Comparison of ENCODE assay signal across 8 mouse cellular contexts in genomic region chr14:53373777-53374468, GRCm38 (mm10).
DNase-seq lines count a peak whose midpoint lies in the region; ATAC-seq and TF ChIP-seq lines count a peak whose summit lies in the region.
"Not testable (repeated sequence)": the region's sequence is repeated elsewhere in the genome, so short reads cannot be mapped to it uniquely, and the experiment has no call there.

No protein-coding gene starts in this region.

- H3K4me3 ChIP-seq in liver, embryonic 12.5 days; liver, embryonic 14.5 days (ENCODE audit: insufficient read depth in 1 of 2, low read depth in 2 of 2, low read length in 2 of 2); liver, embryonic 16.5 days (ENCODE audit: low read depth, low read length): not testable (repeated sequence)

- not testable (repeated sequence) for H3K27ac ChIP-seq in liver, embryonic 12.5 days; liver, embryonic 14.5 days; liver, embryonic 16.5 days (ENCODE audit: low read length)

- not testable (repeated sequence) for H3K4me1 ChIP-seq in liver, embryonic 12.5 days; liver, embryonic 14.5 days (replicated peaks; ENCODE audit: control insufficient read depth in 2 of 2, insufficient read depth in 2 of 2, low read length in 1 of 2); liver, embryonic 16.5 days (ENCODE audit: control insufficient read depth, low read depth, low read length)

- H3K4me2 ChIP-seq in liver, embryonic 12.5 days; liver, embryonic 14.5 days (ENCODE audit: low read depth); liver, embryonic 16.5 days (ENCODE audit: low read depth, low read length): not testable (repeated sequence)

- not testable (repeated sequence) for H3K9ac ChIP-seq in liver, embryonic 12.5 days; liver, embryonic 14.5 days (replicated peaks); liver, embryonic 16.5 days (ENCODE audit: low read depth, low read length)

- not testable (repeated sequence) for TF ChIP-seq CTCF in liver, embryonic 14.5 days (IDR thresholded peaks at IDR 0.05; ENCODE audit: low read depth)

- DNase-seq in liver, embryonic 14.5 days (ENCODE audit: low read depth in 3 of 3, low spot score in 3 of 3), result not testable (repeated sequence)

- H3K9me3 ChIP-seq in liver, embryonic 12.5 days (replicated peaks); liver, embryonic 14.5 days (ENCODE audit: control insufficient read depth, low read length); liver, embryonic 16.5 days (replicated peaks; ENCODE audit: control insufficient read depth, low read length): not testable (repeated sequence)

- not testable (repeated sequence) for H3K27me3 ChIP-seq in liver, embryonic 12.5 days (replicated peaks); liver, embryonic 14.5 days (ENCODE audit: control insufficient read depth, insufficient read depth, low read length); liver, embryonic 16.5 days (ENCODE audit: control insufficient read depth, insufficient read depth, low read depth, low read length)

- ATAC-seq in CD4-positive, CD25-positive, alpha-beta regulatory T cell, adult 4 months, result peak; percentile 13
- peak; percentile 75; the same call in 1 of the 2 replicates for ATAC-seq in erythroblast, adult 5-6 weeks (replicated peaks; ENCODE audit: low FRiP score, poor library complexity, severe bottlenecking)
- peak; percentile 71 for ATAC-seq in granulocyte monocyte progenitor cell, adult 5-6 weeks (replicated peaks; ENCODE audit: poor library complexity, severe bottlenecking)
- peak; percentile 90 for ATAC-seq in liver, embryonic 12.5 days
- peak; percentile 93 for ATAC-seq in liver, embryonic 14.5 days (ENCODE audit: insufficient read depth)
- peak; percentile 84 for ATAC-seq in liver, embryonic 16.5 days (ENCODE audit: low read depth)
- ATAC-seq in megakaryocyte, adult 5-6 weeks (ENCODE audit: poor library complexity, severe bottlenecking), result peak; percentile 42; the same call in 1 of the 2 replicates
- ATAC-seq in megakaryocyte-erythroid progenitor cell, adult 5-6 weeks (replicated peaks; ENCODE audit: low FRiP score, low TSS enrichment, poor library complexity, severe bottlenecking), result peak; percentile 84

- not testable (repeated sequence) for TF ChIP-seq EP300 in liver, embryonic 14.5 days (IDR thresholded peaks at IDR 0.05; ENCODE audit: low read depth)

- not testable (repeated sequence) for H3K36me3 ChIP-seq in liver, embryonic 12.5 days; liver, embryonic 14.5 days (replicated peaks; ENCODE audit: control insufficient read depth, insufficient read depth, low read depth); liver, embryonic 16.5 days (ENCODE audit: control insufficient read depth, insufficient read depth)

- WGBS in liver, embryonic 12.5 days (ENCODE audit: insufficient replicate concordance), result 33% methylated on average over 1 of the region's 2 CpGs
- 0% methylated on average over 1 of the region's 2 CpGs for WGBS in liver, embryonic 14.5 days (ENCODE audit: insufficient replicate concordance)
- no CpG with 5 or more reads among the region's 2 CpGs for WGBS in liver, embryonic 16.5 days (ENCODE audit: insufficient replicate concordance)

Comparison
In these comparisons a context has a peak if more than half of its experiments do, and no peak if none do; other contexts are left out.
1. ATAC-seq: peak in every context shown above with its lines; median percentile 93 in liver, embryonic 14.5 days; 90 in liver, embryonic 12.5 days; 84 in liver, embryonic 16.5 days; 84 in megakaryocyte-erythroid progenitor cell, adult 5-6 weeks; 75 in erythroblast, adult 5-6 weeks; 71 in granulocyte monocyte progenitor cell, adult 5-6 weeks; 42 in megakaryocyte, adult 5-6 weeks; 13 in CD4-positive, CD25-positive, alpha-beta regulatory T cell, adult 4 months.